Mouse (Mus musculus): ENCODE data around the gene Mindy1.

Mindy1 gene

DNA sequence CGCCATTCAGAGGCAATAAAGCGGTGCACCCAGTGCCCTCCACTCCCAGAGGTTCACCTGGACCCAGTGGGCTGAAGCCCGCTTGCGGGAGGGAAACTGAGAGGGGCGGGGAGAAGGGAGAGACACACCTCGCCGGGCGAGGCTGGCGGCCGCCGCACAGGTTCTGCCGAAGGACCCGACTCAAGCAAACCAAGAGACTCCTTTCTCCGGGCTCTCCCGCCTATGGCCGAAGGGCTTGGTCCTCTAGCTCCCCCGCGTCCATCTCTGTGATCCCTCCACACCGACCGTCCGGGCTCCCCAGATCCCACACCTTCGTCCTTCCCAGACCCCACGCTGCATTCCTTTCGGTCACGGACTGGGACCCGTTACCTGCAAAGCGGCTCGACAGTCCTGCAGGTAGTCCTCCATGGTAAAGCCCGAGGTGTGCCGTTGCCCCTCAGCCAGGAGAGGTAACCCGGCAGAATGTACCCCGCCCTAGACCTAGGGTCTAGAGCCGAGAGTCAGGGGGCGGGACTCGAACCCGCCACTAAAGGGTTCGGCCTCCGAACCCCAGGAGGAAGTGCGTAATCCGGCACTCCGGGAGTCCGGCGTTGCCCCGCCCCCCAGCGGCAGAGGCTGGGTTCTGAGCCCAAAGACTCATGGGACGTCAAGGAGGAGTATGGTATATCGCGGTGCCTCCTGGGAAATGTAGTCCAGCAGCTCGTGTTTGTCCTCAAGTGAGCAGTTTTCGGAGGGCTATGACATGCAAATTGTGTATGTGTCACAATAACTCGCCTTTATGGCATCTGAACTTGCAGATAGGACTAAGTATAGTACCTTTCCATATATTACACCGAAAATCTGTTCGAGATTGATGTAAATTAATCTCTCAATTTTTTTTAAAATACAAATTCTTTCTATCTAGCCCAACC, at the start of gene Mindy1, which contains the start of gene Prune1:
Mindy1 (plus strand) TSS at position 130 of the 911 bp plus-strand sequence.
Prune1 (minus strand) TSS at position 861 of the 911 bp plus-strand sequence.
- peak; percentile 99 for DNase-seq

DNA sequence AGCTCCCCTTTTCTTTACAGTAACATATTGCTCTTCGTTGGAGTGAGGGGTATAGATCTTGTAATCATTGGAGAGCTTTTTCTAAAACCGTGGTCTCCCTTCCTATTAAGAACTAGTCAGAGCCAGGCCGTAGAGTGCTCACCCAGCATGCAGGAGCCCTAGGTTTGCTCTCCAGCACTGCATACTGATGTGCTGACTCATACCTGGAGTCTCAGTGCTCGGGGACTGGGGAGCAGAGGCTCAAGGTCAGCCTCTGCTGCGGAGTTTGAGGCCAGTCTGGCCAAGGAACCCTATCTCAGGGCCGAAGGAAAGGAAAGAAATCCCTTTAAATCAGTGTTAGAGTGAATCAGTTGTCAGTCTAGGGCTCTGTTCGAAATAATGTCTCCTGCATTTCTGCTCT, 48.4 kb upstream of the Mindy1 start:
- DNase-seq: peak; percentile 32

DNA sequence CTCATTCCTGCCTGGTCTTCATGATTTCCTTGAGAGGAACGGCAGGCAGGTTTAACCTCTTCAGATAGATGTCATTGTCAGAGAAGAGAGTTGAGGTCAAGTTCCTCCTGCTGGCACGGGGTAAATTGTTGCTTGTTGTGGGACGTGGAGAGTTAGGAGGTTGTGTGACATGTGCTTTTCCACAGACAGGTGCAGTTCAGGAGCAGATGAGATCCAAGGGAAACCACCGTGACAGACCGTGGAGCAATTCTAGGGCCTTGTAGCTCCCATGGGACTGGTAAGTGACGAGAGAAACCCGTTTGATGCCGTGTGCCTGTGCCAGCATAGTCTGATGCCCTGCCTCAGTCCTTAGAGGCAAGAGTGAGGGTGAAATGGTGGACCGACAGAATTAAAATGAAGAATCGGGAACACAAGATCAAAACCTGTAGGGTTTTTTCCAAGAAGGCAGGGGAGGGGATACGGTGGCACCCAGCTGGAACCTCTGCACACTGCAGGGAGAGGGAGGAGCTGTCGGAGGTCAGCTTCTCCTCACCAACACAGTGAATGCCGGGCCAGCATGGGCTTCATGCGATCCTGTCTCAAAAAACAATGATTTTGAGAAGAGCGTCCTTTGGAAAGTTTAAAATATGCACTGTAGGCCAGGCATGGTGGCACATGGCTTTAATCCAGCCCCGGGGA, 47.7 kb upstream of the Mindy1 start:
- DNase-seq: no peak

DNA sequence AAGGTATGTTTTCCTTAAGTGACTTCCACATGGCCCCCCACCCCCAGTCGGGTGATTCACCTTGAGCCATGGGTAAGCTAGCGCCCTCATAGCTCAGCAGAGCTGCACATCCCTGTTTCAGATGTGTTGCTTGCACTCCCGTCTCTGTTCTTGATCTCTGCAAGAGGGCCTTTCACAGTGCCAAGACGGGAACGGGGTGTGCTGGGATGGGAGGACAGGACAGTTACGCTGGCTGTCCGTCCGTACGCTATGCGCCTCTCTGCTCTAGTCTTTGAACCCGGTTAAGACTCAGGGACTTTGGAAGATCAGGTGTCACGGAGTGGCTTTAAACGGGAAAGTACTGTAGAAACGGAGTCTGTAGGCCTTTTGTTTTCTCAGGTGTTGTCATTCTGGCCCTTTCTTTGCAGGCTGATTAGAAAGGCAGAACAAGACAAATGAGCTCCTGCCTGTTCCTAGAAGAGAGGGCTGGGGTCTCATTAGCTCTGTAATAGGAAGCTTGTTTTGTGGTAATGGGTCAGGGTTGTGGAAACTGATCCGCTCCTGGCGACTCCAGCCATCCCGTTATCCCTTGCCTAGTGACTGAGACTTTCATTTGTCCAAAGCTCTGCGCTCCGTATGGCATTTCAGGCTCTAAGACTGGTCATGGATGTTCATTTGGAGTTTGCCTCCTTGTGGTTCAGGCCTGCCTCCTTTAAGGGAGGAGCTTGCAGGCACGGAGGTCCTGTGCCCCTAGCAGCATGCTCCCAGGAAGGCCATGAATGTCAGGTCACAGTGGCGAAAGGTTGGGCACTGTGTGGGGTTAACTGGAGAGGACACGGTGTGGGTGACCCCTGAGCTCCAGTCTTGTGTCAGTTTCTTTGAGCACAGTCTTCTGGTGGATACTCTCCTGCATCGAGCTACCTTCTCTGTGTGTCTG, 45.5 kb upstream of the Mindy1 start:
- DNase-seq: no peak

DNA sequence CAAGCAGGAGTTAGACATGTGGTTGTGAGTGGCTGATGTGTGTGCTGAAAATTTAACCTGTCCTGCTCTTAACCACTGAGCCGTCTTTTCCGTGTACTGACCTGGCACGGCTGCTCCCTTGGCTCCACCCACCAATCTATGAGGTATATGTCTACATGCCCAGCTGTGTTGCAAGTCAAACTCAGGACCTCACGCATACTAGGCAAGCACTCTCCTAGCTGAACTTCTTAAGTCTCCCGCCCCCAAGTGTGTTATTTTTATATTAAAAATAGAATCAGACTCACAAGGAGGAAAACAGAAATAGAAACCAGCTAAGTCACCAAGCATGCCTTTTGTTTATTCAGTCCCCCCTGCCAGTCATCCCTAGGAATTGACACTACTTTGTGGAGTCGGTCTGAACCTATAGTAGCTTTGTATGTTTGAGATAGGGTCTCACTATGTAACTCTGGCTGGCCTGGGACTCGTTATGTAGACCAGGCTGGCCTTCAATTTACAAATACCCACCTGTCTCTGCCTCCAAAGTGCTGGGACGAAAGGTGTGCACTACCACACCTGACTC, 43.5 kb upstream of the Mindy1 start:
- DNase-seq: no peak

DNA sequence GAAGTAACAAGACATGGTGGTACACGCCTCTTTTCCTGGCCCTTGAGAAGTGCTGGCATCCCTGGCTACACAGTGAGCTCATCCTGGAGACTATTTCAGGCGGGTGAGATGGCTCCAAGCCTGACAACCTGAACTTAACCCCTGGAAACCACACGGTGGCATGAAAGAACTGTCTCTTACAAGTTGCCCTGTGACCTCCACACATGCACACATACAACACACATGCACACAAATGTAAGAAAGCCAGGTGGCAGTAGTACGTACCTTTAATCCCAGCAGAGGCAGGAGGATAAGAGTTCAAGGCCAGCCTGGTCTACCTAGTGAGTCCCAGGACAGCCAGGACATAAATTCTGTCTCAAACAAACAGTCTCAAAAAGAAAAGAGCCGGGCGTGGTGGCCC, 42.1 kb upstream of the Mindy1 start:
- no peak for DNase-seq

DNA sequence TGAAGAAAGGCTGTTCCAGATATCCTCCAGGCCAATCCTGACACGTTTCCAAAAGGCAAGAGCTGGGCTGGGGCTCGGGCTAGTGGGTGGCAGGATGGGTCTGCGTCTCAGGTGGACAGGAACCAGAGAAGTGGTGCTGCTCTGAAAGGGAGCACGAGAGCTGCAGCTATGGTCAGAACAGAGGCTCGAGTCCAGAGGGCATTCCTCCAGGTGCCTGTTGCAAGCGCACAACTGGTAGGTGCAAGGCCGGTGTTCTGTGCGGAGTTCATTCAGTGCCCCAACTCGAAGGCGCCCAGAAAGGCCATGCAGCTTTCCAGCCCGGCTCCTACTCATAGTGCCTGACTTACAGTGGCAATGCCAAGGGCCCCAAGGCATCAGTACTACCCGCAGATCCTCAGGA, 41.2 kb upstream of the Mindy1 start:
- DNase-seq: no peak

DNA sequence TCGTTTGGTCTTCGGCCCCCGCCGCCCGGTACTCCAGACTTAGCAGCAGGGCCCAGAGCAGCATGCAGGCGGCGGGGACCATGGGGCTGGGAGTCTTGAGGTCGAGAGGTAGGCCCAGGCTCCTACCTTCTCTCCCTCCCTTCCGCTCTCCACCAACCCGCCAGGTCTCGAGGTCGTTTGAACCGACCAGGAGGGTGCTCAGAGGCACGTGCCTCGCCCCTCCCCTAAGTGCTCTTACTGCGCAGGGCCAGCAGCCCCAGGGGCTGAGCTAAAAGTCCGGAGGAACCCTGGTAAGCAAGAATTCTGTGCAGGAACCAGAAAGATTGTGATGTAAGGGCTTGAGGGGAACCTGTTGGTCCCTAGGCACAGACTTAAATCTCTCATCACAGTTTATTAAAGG, 40.2 kb upstream of the Mindy1 start:
- DNase-seq: no peak

DNA sequence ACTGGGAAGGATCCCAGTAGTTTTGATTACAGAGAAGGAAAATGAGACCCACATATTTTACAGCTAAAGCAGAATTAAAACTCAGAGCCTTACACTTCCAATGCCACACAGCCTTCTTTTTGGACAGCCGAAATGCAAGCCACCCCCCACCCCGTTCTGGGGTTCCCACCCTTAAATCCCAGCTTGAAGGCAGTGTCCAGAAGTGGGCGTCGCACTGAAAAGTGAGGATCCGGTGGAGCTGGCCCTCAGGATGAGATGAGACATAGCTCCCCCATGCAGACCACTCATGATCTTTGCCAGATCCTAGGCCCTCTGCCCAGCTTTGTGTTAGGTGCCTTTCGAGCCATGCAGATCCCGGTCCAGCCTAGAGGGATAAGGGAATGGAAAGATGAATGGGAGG, 39.6 kb upstream of the Mindy1 start, which contains the start of gene Gm128:
Gm128 (minus strand) TSS at position 101 of the 400 bp plus-strand sequence.
- no peak for DNase-seq

DNA sequence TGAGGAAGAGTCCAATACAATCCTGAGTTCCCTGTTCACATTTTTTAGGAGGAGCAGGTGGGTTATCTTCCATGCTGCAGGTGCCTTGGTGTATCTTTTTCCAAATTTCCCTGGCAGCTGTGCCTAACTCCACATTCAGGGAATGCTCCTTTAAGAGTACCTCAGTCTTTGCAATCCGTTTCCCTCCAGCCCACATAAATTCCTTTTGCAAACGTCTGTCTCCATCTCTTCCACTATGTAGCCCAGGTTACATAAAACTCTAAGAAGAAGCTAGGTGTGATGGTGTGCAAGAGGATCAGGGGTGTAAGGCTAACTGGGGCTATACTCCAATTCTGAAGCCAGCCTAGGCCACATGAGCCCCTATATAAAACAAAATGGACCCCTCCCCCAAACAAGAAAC, 38.1 kb upstream of the Mindy1 start:
- DNase-seq: no peak

DNA sequence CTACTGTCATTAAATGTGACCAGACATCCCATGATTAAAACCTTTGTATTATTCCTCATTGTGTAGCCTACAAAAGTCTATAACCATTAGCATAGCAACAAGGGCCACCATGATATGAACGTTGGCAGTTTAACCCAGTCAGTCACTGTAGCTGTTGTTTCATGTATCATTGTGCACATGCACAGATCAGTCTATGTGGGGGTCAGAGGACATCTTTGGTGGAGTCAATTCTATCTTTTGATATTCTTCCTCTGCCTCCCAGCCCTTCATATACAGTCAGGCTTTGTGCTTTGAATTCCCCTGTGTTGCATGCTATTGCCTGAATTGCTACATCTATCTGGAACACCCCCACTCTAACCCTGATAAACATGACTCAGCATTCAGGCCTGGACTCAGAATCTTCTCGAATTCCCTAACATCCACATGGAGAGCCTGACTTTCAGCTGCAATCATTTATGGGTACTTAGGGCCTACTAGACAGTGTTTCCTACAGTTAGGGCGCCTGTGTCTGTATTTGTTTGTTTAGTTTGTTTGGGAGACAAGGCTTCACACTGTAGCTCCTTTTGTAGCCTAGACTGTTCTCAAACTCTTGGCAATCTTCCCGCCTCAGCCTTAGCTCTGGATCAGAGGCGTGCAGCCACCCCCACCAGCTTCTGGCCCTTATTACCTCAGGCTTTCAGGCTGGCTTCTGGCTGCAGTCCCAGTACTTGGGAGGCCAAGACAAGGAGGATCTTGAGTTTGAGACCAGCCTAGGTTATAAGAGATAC, 34.5 kb upstream of the Mindy1 start:
- DNase-seq: peak; percentile 60

DNA sequence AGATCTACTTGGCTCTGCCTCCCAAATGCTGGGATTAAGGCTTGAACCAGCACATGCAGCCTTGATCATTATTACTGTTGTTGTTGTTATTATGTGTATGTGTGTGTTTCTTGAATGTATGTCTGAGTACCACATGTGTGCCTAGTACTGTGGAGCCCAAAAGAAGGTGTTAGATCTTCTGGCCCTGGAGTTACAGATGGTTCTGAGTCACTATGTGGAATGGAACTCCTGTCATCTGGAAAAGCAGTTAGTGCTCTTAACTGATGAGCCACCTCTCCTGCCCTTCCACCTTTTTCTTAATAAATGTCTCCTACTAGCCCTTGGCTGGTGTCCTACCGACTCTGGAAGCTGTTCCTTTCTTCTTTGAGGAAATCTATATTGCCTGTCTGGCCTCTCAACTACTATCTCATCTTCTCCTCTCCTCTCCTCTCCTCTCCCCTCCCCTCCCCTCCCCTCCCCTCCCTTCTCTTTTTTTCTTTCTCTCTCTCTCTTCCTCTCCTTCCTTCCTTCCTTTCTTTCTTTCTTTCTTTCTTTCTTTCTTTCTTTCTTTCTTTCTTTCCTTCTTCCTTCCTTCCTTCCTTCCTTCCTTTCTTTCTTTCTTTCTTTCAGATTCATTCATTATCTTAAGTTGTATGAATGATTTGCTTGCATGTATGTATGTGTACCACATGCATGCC, 33.3 kb upstream of the Mindy1 start:
- DNase-seq: no peak

DNA sequence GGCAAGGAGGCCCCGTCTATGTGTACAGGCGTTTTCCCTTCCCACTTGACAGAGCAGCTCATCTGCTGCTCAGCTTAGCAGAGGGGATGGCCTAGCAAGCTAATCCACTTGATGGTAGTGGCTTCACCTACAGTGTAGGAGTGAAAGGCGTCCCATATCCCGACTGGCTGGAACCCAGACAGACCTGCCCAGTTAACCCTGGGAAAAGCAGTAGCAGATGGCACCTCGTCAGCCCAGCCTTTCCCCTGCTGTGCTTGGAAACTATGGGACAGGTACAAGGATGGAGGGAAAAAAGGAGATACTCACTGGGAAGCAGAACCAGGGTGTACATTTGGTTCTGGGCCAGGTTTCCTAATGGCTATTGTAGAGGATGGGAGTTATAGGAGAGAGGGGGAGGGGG, 30.8 kb upstream of the Mindy1 start:
- DNase-seq: no peak

DNA sequence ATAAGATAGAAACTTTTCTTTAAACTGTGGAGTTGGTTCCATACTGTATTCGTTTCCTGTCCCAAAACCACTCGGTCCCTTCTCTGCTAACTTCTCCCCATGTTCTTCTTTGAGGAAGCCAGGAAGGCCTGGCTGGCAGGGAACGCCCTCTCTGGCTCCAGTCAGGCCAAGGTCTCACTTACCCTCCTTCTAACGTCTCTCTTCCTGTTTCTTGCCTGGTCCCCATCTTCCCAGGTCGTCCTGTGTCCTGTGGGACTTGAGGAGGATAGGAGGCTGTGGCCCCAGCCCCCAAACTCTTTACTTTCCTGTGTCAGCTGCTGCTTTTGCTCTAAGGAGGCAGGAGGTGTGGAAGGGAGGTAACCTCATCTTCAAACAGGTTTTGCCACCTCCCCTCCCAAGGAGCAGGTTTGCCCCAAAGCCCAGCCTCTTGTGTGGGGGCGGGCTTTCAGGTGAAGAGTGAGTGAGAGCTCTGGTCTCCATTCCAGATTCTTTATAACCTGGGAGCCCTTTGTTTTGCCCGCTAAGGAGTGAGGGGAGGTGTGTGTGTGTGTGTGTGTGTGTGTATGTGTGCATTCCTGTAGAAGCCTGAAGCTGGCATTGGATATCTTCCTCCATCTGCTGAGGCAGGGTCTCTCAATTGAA, 30.2 kb upstream of the Mindy1 start, which contains the start of gene Bnipl:
Bnipl (minus strand) TSS at position 411 of the 642 bp plus-strand sequence.
- DNase-seq: no peak

DNA sequence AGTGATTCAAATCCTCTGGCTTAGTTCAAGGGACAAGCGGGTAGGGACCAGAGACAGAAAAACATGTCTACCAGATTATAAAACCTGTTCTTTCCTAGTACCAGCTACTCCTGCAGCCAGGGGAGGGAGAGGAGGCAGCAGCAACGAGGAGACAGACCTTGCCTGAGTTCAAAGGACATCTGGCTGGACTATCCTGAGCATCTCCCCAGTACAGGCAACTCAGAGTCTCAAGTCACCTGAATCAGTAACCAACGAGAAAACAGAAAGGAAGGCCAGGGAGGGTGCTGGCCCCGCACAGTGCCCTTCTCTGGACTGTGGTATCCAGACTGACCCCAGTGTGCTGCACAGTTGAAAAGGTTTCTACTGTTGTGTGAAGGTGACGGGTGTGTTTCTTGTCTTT, 24.2 kb upstream of the Mindy1 start:
- DNase-seq: no peak

DNA sequence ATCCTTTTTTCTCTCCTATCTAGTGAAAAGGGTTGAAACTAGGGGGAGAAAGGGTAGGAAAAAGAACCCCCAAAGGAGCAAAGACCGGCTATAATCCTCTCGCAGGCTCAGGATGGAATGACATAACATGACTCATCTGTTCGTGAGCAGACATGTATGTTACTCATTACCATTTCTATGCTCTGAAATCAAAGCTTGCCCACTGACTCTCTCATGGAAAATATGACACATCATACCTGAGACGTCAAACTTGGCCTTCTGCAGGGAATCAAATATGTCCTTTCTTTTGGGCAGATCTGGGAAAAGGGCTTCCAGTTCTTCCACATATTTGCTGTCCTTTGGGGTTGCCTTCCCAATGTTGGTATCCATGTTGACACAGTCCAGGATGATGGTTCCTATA, 19.2 kb upstream of the Mindy1 start:
- DNase-seq: no peak

DNA sequence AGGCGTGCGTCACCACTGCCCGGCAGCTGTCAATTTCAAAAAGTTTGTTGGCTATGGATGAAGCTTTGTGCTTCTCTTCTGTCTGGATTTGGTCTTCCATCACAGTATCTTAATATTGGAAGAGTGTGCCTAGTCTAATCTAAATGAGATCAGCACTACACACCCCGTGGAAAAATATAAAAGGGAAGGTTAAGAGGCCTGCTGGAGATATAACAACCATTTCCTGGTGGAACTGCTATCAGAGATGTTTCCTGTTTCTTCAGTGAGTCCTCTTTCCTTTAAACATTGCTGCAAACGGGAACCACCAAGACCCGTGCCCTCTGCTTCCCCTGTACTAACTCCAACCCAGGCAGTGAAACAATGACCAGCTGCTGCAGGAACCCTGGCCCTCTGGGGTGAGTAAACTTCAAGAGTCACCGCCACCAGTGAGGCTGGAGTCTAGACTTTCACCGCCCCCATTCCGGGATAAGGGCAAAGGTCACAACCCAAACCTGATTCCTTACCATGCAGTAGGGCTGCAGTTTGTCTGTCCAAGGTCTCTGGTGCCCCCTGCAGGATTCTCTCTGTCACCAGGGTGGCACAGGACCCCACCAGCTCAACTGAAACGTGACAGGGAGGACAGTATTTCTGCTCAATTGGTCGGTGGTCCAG, 17.9 kb upstream of the Mindy1 start:
- DNase-seq: peak; percentile 85

DNA sequence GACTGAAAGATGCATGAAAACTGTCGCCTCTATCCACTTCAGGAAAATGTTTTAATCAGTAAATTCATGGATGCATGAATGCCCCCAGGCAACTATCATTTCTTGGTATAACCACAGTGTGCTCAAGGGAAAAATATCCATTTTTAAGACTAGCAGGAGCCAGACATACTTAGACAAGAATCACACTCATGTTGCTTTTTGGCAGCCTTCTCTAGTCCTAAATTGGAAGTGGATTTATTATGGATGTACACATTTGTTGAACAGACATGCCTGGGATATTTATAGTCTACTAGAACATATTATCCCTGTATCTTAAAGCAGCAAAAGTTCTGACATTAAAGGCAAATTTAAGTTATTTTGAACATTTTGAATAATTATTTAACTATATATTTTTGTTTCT, 16.4 kb upstream of the Mindy1 start:
- DNase-seq: no peak

DNA sequence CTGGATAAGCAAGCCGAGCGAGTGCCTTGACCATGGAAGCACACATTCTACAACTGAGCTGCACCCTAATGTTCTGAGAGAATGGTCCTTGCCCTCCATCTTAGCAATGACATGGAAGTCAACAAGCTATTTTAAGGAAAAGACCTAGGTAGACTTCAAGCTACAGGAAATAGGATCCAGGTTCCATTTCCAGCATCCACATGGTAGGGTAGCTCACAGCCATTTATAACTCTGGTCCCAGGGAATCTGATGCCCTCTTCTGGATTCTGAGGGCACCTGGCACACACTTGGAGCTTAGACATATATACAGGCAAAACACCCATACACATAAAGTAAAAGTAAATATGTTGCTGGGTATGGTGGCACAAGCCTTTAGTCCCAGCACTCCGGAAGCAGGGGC, 15.1 kb upstream of the Mindy1 start:
- no peak for DNase-seq

DNA sequence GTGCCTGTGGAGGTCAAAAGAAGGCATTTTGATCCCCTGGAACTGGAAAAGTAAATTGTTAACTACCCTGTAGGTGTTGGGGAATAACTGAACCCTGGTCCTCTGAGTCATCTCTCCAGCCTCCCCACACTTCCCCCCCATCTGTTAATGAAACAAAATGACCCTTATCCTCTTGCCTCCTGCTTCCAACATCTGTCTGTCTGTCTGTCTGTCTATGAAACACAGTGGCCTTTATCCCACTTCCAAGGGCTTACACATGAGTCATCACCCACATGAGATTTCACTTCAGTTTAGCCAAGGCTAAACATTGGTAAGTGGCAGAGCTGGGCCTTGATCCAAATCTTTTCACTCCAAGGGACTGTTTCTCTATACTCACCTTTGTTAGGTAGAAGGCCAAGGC, 13.3 kb upstream of the Mindy1 start:
- DNase-seq: no peak
